Mouse (Mus musculus) adrenal gland, postnatal 25 days (tissue): ENCODE results near the gene Izumo4. TPM values are rescaled to one million over a fixed set of nuclear protein-coding genes. Genes with fewer than 3 reads are reported as not detected.

Experiments
- DNase-seq: peaks from one replicate; pipeline ENCODE4 v3.0.0; 2021; ENCODE audit warnings: mixed read lengths
- long read RNA-seq: library from polyadenylated mRNA; stranded (forward); transcript quantifications from one replicate; pipeline ENCODE4 v2.0.0, GENCODE M21; 2021
- total RNA-seq: library from RNA; stranded (reverse); gene quantifications from 2 replicates; pipeline ENCODE4 v1.2.3, GENCODE M21; 2021

The Izumo4 gene
- total RNA-seq, result 21.6 and 37.1 TPM in 2 replicates
- long read RNA-seq, partial matches to known transcripts, result 0 of 7 reads
- long read RNA-seq, other reads (novel, unspliced or antisense), result 7 of 7 reads

- DNase-seq, result peak; percentile 98
Measured at GRCm38 (mm10) chr10:80701721-80702535, at the start of gene Izumo4, which contains the start of gene Mob3a. Gene Izumo4 (plus strand): TSS chr10:80702184. Gene Mob3a (minus strand): TSS chr10:80701977.

- DNase-seq, result peak; percentile 39
Measured at GRCm38 (mm10) chr10:80653156-80653720, 48.7 kb upstream of the Izumo4 start.

- DNase-seq, result no peak
Measured at GRCm38 (mm10) chr10:80654866-80655265, 47.1 kb upstream of the Izumo4 start.

GRCm38 (mm10) chr10:80655406-80656129, 46.4 kb upstream of the Izumo4 start:
- DNase-seq, result no peak

GRCm38 (mm10) chr10:80656130-80656862, 45.7 kb upstream of the Izumo4 start:
- DNase-seq, result peak; percentile 98

GRCm38 (mm10) chr10:80656863-80657623, 44.9 kb upstream of the Izumo4 start, which contains the start of gene Btbd2:
Gene Btbd2 (minus strand): TSS chr10:80657071.
- no peak for DNase-seq

GRCm38 (mm10) chr10:80658194-80658840, 43.7 kb upstream of the Izumo4 start:
- DNase-seq, result no peak

GRCm38 (mm10) chr10:80658841-80659202, 43.2 kb upstream of the Izumo4 start:
- DNase-seq, result no peak

- peak; percentile 73 for DNase-seq
Measured at GRCm38 (mm10) chr10:80659213-80659612, 42.8 kb upstream of the Izumo4 start.

GRCm38 (mm10) chr10:80661149-80661548, 40.8 kb upstream of the Izumo4 start:
- DNase-seq, result peak; percentile 50

GRCm38 (mm10) chr10:80663485-80664196, 38.3 kb upstream of the Izumo4 start:
- DNase-seq, result no peak

GRCm38 (mm10) chr10:80664197-80665015, 37.6 kb upstream of the Izumo4 start:
- DNase-seq, result peak; percentile 84

GRCm38 (mm10) chr10:80665016-80665380, 37.0 kb upstream of the Izumo4 start:
- peak; percentile 79 for DNase-seq

- DNase-seq, result no peak
Measured at GRCm38 (mm10) chr10:80665459-80665858, 36.5 kb upstream of the Izumo4 start.

- no peak for DNase-seq
Measured at GRCm38 (mm10) chr10:80665981-80666733, 35.8 kb upstream of the Izumo4 start.

GRCm38 (mm10) chr10:80666837-80667412, 35.1 kb upstream of the Izumo4 start:
- DNase-seq, result no peak

- no peak for DNase-seq
Measured at GRCm38 (mm10) chr10:80668614-80669013, 33.4 kb upstream of the Izumo4 start.

- DNase-seq, result no peak
Measured at GRCm38 (mm10) chr10:80669018-80669417, 33.0 kb upstream of the Izumo4 start.
